ENCODE assay signal across 14 mouse cellular contexts in genomic region chr15:93733731-93734510, GRCm38 (mm10).
A peak's percentile ranks its signal among the peaks of the same experiment; 100 is the strongest.
DNase-seq lines count a peak whose midpoint lies in the region; ATAC-seq and TF ChIP-seq lines count a peak whose summit lies in the region.
"Had no signal": no experiment of that assay in that cellular context is flagged by ENCODE, and none has a peak within 500 bp of the region (broad histone marks: within the 10 kb centered on the region; RNA-seq: fewer than 3 reads in every experiment).

No protein-coding gene starts in this region.

- H3K27ac ChIP-seq in midbrain, postnatal 0 days (ENCODE audit: low read depth, low read length), result no peak overlapping the region
- H3K27ac ChIP-seq in midbrain, embryonic 14.5 days (replicated peaks; ENCODE audit: low read depth, low read length), result no peak overlapping the region
- H3K27ac ChIP-seq: heart, embryonic 13.5 days; liver, embryonic 14.5 days had no signal

- no peak for TF ChIP-seq CTCF in midbrain, postnatal 0 days (IDR thresholded peaks at IDR 0.05)

- no peak overlapping the region for H3K4me2 ChIP-seq in midbrain, postnatal 0 days (ENCODE audit: low read depth, low read length, poor library complexity, severe bottlenecking)
- no peak overlapping the region for H3K4me2 ChIP-seq in midbrain, embryonic 14.5 days (ENCODE audit: low read length)
- H3K4me2 ChIP-seq: heart, embryonic 13.5 days had no signal

- 83% methylated on average over 18 of the region's 18 CpGs for WGBS in midbrain, postnatal 0 days
- whole genome bisulfite sequencing in midbrain, embryonic 14.5 days, result 87% methylated on average over 18 of the region's 18 CpGs

- H3K9ac ChIP-seq in midbrain, postnatal 0 days (replicated peaks; ENCODE audit: low read length, poor library complexity, severe bottlenecking), result no peak overlapping the region
- H3K9ac ChIP-seq in midbrain, embryonic 14.5 days (replicated peaks; ENCODE audit: low read length), result no peak overlapping the region
- H3K9ac ChIP-seq: heart, embryonic 13.5 days; liver, embryonic 14.5 days had no signal

- H3K27me3 ChIP-seq in midbrain, postnatal 0 days (ENCODE audit: insufficient read depth, low read length), result no peaks in the 10 kb centered on the region
- no peaks in the 10 kb centered on the region for H3K27me3 ChIP-seq in midbrain, embryonic 14.5 days (ENCODE audit: control insufficient read depth, insufficient read depth, low read length)
- H3K27me3 ChIP-seq: heart, embryonic 13.5 days had no signal

- H3K36me3 ChIP-seq in midbrain, postnatal 0 days (ENCODE audit: insufficient read depth, low read length), result no peaks in the 10 kb centered on the region
- H3K36me3 ChIP-seq in midbrain, embryonic 14.5 days (ENCODE audit: control insufficient read depth, insufficient read depth, low read length), result no peaks in the 10 kb centered on the region
- H3K36me3 ChIP-seq: heart, embryonic 13.5 days had no signal

- H3K4me1 ChIP-seq in midbrain, postnatal 0 days (ENCODE audit: insufficient read depth, low read length), result no peaks in the 10 kb centered on the region
- no peaks in the 10 kb centered on the region for H3K4me1 ChIP-seq in midbrain, embryonic 14.5 days (ENCODE audit: control insufficient read depth, insufficient read depth, low read length)

- peak; percentile 43 for DNase-seq in adrenal gland, postnatal 10 days
- no peak for DNase-seq in adrenal gland, postnatal 4 days (ENCODE audit: low spot score in 2 of 2)
- peak; percentile 15 for DNase-seq in midbrain, postnatal 0 days (ENCODE audit: low spot score)
- DNase-seq in midbrain, embryonic 14.5 days, result no peak
- peak; percentile 28 for DNase-seq in gastrocnemius, postnatal 10 days
- peak; percentile 49 for DNase-seq in lung, postnatal 36 days
- no peak for DNase-seq in right cerebral cortex, postnatal 4 days
- DNase-seq in layer of hippocampus, postnatal 36 days, result no peak
- DNase-seq: B cell, adult 2 months; cerebellum, adult 11 months; kidney, adult 11 months; retina, postnatal 1 day had no signal

- H3K9me3 ChIP-seq in midbrain, postnatal 0 days (ENCODE audit: low read length), result no peaks in the 10 kb centered on the region
- no peaks in the 10 kb centered on the region for H3K9me3 ChIP-seq in midbrain, embryonic 14.5 days (ENCODE audit: control insufficient read depth, low read length)
- H3K9me3 ChIP-seq: heart, embryonic 13.5 days had no signal

- H3K4me3 ChIP-seq in midbrain, postnatal 0 days (ENCODE audit: low read depth, low read length), result no peak overlapping the region
- H3K4me3 ChIP-seq in midbrain, embryonic 14.5 days (replicated peaks; ENCODE audit: low read depth, low read length), result no peak overlapping the region
- H3K4me3 ChIP-seq: heart, embryonic 13.5 days had no signal

- ATAC-seq in midbrain, postnatal 0 days (ENCODE audit: low FRiP score), result no peak
- ATAC-seq in midbrain, embryonic 14.5 days (ENCODE audit: low FRiP score, low TSS enrichment), result no peak

Comparison
In these comparisons a context has a peak if more than half of its experiments do, and no peak if none do; other contexts are left out.
1. DNase-seq: peak in adrenal gland, postnatal 10 days (single experiment), midbrain, postnatal 0 days (single experiment), gastrocnemius, postnatal 10 days (single experiment) and lung, postnatal 36 days (single experiment); none in adrenal gland, postnatal 4 days (0 of 2), midbrain, embryonic 14.5 days (single experiment), right cerebral cortex, postnatal 4 days (single experiment) and layer of hippocampus, postnatal 36 days (0 of 2).